Mouse (Mus musculus) myocyte (in vitro differentiated cells): ENCODE data around the gene Armc3. TPM values are rescaled to one million over a fixed set of nuclear protein-coding genes. Genes with fewer than 3 reads are reported as not detected.

Experiments
- H3K27me3 ChIP-seq: one replicate; pipeline ENCODE4 v1.6.1; 2011; ENCODE audit not compliant: control insufficient read depth, insufficient read depth, insufficient read length
- H3K36me3 ChIP-seq: one replicate; pipeline ENCODE4 v1.6.1; 2011; ENCODE audit not compliant: control insufficient read depth, insufficient read depth
- H3K4me2 ChIP-seq: one replicate; pipeline ENCODE4 v1.6.1; 2011; ENCODE audit warnings: low read depth, control low read depth
- H3K4me3 ChIP-seq: one replicate; pipeline ENCODE4 v1.5.1; 2011; ENCODE audit warnings: mild to moderate bottlenecking, control low read depth, moderate library complexity
- H3K79me2 ChIP-seq: one replicate; pipeline ENCODE4 v1.6.1; 2011; ENCODE audit not compliant: control insufficient read depth, insufficient read depth
- H3ac ChIP-seq: one replicate; pipeline ENCODE4 v1.6.1; 2011; ENCODE audit not compliant: control insufficient read depth, insufficient read length
- CEBPB ChIP-seq: IDR thresholded peaks from 2 replicates; pipeline ENCODE4 v1.6.1; 2011; ENCODE audit warnings: mild to moderate bottlenecking, moderate library complexity; ENCODE audit not compliant: poor library complexity, insufficient read depth, severe bottlenecking
- E2F4 ChIP-seq: IDR thresholded peaks from one replicate; pipeline ENCODE4 v1.6.1; 2011; ENCODE audit warnings: mild to moderate bottlenecking, control low read depth, moderate library complexity; ENCODE audit not compliant: insufficient read depth
- MAX ChIP-seq: IDR thresholded peaks from one replicate; pipeline ENCODE4 v1.6.1; 2011; ENCODE audit warnings: low read depth, mild to moderate bottlenecking, control low read depth
- MYOD1 ChIP-seq, 3 experiments: IDR thresholded peaks; one replicate each; pipeline ENCODE4 v1.6.1; 2011; ENCODE audit warnings: control low read depth in 2 of 3, low read depth in 2 of 3, mild to moderate bottlenecking in 2 of 3, moderate library complexity in 1 of 3; ENCODE audit not compliant: insufficient read length in 2 of 3, control insufficient read depth in 1 of 3
- MYOG ChIP-seq, 3 experiments: IDR thresholded peaks; one replicate each; pipeline ENCODE4 v1.6.1; 2011; ENCODE audit warnings: control low read depth in 2 of 3, low read depth in 2 of 3, mild to moderate bottlenecking in 2 of 3; ENCODE audit not compliant: insufficient read length in 2 of 3, control insufficient read depth in 1 of 3, insufficient read depth in 1 of 3
- POLR2A ChIP-seq: IDR thresholded peaks from one replicate; pipeline ENCODE4 v1.6.1; 2011; ENCODE audit warnings: low read depth, mild to moderate bottlenecking, control low read depth, moderate library complexity; ENCODE audit not compliant: insufficient read length
- POLR2AphosphoS2 ChIP-seq: IDR thresholded peaks from one replicate; pipeline ENCODE4 v1.6.1; 2011; ENCODE audit warnings: low read depth, control low read depth; ENCODE audit not compliant: insufficient read length
- REST ChIP-seq: IDR thresholded peaks from one replicate; pipeline ENCODE4 v1.6.1; 2011; ENCODE audit warnings: mild to moderate bottlenecking, control low read depth, moderate library complexity; ENCODE audit not compliant: insufficient read depth, insufficient read length
- SRF ChIP-seq: IDR thresholded peaks from one replicate; pipeline ENCODE4 v1.6.1; 2011; ENCODE audit warnings: low read depth; ENCODE audit not compliant: control insufficient read depth, insufficient read length
- TCF12 ChIP-seq: IDR thresholded peaks from one replicate; pipeline ENCODE4 v1.6.1; 2011; ENCODE audit warnings: mild to moderate bottlenecking, control low read depth; ENCODE audit not compliant: poor library complexity, insufficient read depth, severe bottlenecking
- TCF3 ChIP-seq: IDR thresholded peaks from one replicate; pipeline ENCODE4 v1.6.1; 2011; ENCODE audit warnings: low read depth, control low read depth; ENCODE audit not compliant: insufficient read length
- USF1 ChIP-seq: IDR thresholded peaks from one replicate; pipeline ENCODE4 v1.6.1; 2011; ENCODE audit warnings: low read depth, mild to moderate bottlenecking, control low read depth, moderate library complexity
- polyA plus RNA-seq: library from polyadenylated mRNA; unstranded; fragments of >200 nt; fragmentation: generic; extraction: Trizol; gene quantifications from one replicate; pipeline ENCODE4 v1.2.1, GENCODE M21; 2012; ENCODE audit warnings: missing spikeins

Gene Armc3
- polyA plus RNA-seq, 1 experiment: not detected

GRCm38 (mm10) chr2:19160368-19161114 lies 38.6 kb upstream of the Armc3 start:
- no peaks in the 10 kb centered on the region for H3K79me2 ChIP-seq
- no peaks in the 10 kb centered on the region for H3K27me3 ChIP-seq
- no peak overlapping the region for H3K4me3 ChIP-seq
- H3K4me2 ChIP-seq: peak overlapping the region; percentile 80
- TF ChIP-seq TCF3 (no peak), USF1 (peak; percentile 51)
- no peak overlapping the region for H3ac ChIP-seq
- no peaks in the 10 kb centered on the region for H3K36me3 ChIP-seq

- Histone ChIP-seq H3K4me3 (no peak overlapping the region), H3K27me3 (no peaks in the 10 kb centered on the region), H3K36me3 (no peaks in the 10 kb centered on the region), H3K4me2 (no peak overlapping the region), H3K79me2 (no peaks in the 10 kb centered on the region), H3ac (no peak overlapping the region)
- TF ChIP-seq MYOG (IDR thresholded peaks at IDR 0.05; ENCODE audit: control insufficient read depth in 1 of 3, insufficient read depth in 1 of 3, insufficient read length in 2 of 3, low read depth in 2 of 3) (no peak), TCF12 (no peak), MYOD1 (IDR thresholded peaks at IDR 0.05; ENCODE audit: control insufficient read depth in 1 of 3, insufficient read length in 2 of 3, low read depth in 2 of 3) (no peak), REST (no peak), POLR2A (no peak), CEBPB (no peak), SRF (no peak), TCF3 (no peak), USF1 (no peak), POLR2AphosphoS2 (no peak), MAX (no peak), E2F4 (no peak)
Observed at GRCm38 (mm10) chr2:19164234-19164633, 34.9 kb upstream of the Armc3 start.

GRCm38 (mm10) chr2:19176827-19177236 lies 22.3 kb upstream of the Armc3 start:
- Histone ChIP-seq H3K79me2 (no peaks in the 10 kb centered on the region), H3K4me3 (no peak overlapping the region), H3K27me3 (no peaks in the 10 kb centered on the region), H3ac (no peak overlapping the region), H3K36me3 (no peaks in the 10 kb centered on the region), H3K4me2 (no peak overlapping the region)
- no peak for TF ChIP-seq E2F4
- TF ChIP-seq TCF3: no peak
- TF ChIP-seq POLR2A: no peak
- no peak for TF ChIP-seq MYOD1 (IDR thresholded peaks at IDR 0.05; ENCODE audit: control insufficient read depth in 1 of 3, insufficient read length in 2 of 3, low read depth in 2 of 3)
- TF ChIP-seq MYOG (IDR thresholded peaks at IDR 0.05; ENCODE audit: control insufficient read depth in 1 of 3, insufficient read depth in 1 of 3, insufficient read length in 2 of 3, low read depth in 2 of 3): no peak
- no peak for TF ChIP-seq REST
- no peak for TF ChIP-seq POLR2AphosphoS2
- TF ChIP-seq TCF12: no peak
- no peak for TF ChIP-seq SRF
- TF ChIP-seq USF1: no peak
- no peak for TF ChIP-seq MAX
- TF ChIP-seq CEBPB: no peak

- Histone ChIP-seq H3K36me3 (no peaks in the 10 kb centered on the region), H3K79me2 (no peaks in the 10 kb centered on the region), H3K27me3 (no peaks in the 10 kb centered on the region), H3K4me3 (no peak overlapping the region), H3K4me2 (no peak overlapping the region), H3ac (no peak overlapping the region)
- TF ChIP-seq MAX (no peak), MYOG (IDR thresholded peaks at IDR 0.05; ENCODE audit: control insufficient read depth in 1 of 3, insufficient read depth in 1 of 3, insufficient read length in 2 of 3, low read depth in 2 of 3) (no peak), REST (no peak), POLR2A (no peak), USF1 (no peak), POLR2AphosphoS2 (no peak), E2F4 (no peak), TCF12 (no peak), TCF3 (no peak)
Observed at GRCm38 (mm10) chr2:19199366-19199853, 308 bp downstream of the Armc3 start.

- no peak overlapping the region for H3K4me2 ChIP-seq
- H3K27me3 ChIP-seq: no peaks in the 10 kb centered on the region
- no peak overlapping the region for H3ac ChIP-seq
- no peak overlapping the region for H3K4me3 ChIP-seq
- H3K36me3 ChIP-seq: no peaks in the 10 kb centered on the region
- TF ChIP-seq MYOG (IDR thresholded peaks at IDR 0.05; ENCODE audit: control insufficient read depth in 1 of 3, insufficient read depth in 1 of 3, insufficient read length in 2 of 3, low read depth in 2 of 3) (no peak), TCF12 (no peak), TCF3 (no peak), E2F4 (no peak), POLR2A (no peak), REST (no peak), USF1 (no peak), SRF (no peak), POLR2AphosphoS2 (no peak), CEBPB (no peak), MYOD1 (IDR thresholded peaks at IDR 0.05; ENCODE audit: control insufficient read depth in 1 of 3, insufficient read length in 2 of 3, low read depth in 2 of 3) (no peak), MAX (no peak)
- no peaks in the 10 kb centered on the region for H3K79me2 ChIP-seq
Observed at GRCm38 (mm10) chr2:19200112-19200511, 1.0 kb downstream of the Armc3 start.
